Mouse (Mus musculus) urinary bladder, adult 2 months (tissue): ENCODE data around the gene Zfp618. TPM values are rescaled to one million over a fixed set of nuclear protein-coding genes. Genes with fewer than 3 reads are reported as not detected.

Source experiments
- DNase-seq: peaks from one replicate; pipeline ENCODE4 v3.0.0; 2022; ENCODE audit warnings: low spot score
- polyA plus RNA-seq: library from polyadenylated mRNA; depleted of rRNA; stranded (reverse); fragments of >200 nt; gene quantifications from 2 replicates; pipeline ENCODE4 v1.2.3, GENCODE M21; 2012

Zfp618 gene
- polyA plus RNA-seq, 1 experiment, result 3.0 TPM

- DNase-seq, result no peak
Observed at GRCm38 (mm10) chr4:63032581-63033006, 67.2 kb downstream of the Zfp618 start.

DNA sequence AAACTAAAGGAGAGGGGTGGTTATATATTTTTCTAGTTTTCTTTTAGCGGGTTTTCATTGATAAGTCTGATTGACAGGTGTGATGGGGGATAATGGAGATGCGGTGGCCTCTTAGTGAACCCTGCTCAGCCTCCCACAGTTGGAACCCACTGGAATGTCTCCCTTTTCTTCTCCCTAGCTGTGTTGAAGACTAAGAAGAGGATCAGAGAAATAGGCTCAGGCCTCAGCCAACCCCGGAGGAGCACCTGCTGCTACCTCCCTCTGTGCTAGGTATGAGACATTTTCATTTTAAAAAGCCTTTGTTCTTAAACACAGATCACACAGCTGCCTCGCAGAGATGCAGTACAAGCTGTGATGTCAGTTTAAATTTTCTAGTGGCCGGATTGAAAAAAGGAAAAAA, 68.4 kb downstream of the Zfp618 start:
- no peak for DNase-seq

DNA sequence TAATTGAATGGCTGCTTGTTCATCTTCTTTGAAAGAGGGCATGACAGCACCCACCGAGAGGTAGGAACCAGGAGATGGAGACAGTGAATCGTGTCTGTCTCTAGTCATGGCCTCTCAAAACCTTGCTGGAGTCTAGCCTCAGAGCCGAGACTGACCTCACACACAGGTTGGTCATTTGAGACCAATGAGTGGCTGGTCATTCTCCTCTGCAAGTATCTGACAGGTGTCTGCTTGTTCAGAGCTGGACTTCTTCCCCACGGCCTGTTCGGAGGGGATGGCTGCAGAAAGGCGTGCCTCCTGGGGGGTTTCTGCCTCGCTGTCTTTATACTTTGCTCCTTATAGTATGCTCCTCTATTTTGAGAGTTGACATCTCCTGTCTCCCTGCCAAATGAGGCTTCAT, 70.6 kb downstream of the Zfp618 start:
- no peak for DNase-seq

GRCm38 (mm10) chr4:63036790-63037189, 71.4 kb downstream of the Zfp618 start:
- no peak for DNase-seq

- DNase-seq, result peak; percentile 6
Observed at GRCm38 (mm10) chr4:63037555-63037954, 72.2 kb downstream of the Zfp618 start.

- peak; percentile 8 for DNase-seq
Observed at GRCm38 (mm10) chr4:63038265-63038664, 72.9 kb downstream of the Zfp618 start.

GRCm38 (mm10) chr4:63038937-63039336, 73.6 kb downstream of the Zfp618 start:
- peak; percentile 9 for DNase-seq

DNA sequence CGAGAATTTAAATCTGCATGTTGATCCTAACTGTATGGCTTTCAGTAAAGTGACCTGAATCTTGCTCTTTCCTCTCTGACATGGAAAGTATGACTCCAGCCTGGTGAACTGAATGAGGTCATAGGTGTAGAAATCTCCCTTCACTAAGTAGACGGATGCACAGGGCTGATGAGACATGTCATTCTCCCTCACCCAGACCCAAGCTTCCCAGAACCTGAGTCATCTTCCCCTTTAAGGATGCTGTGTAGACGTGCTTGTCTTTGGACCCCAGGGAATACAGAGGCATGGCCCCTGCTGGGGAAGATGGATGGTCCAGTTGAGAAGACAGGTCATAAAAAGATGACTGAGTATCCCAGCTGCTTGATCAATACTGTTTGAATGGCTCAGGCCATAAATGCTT, 83.2 kb downstream of the Zfp618 start:
- no peak for DNase-seq

- DNase-seq, result no peak
Observed at GRCm38 (mm10) chr4:63049596-63050318, 84.4 kb downstream of the Zfp618 start.

DNA sequence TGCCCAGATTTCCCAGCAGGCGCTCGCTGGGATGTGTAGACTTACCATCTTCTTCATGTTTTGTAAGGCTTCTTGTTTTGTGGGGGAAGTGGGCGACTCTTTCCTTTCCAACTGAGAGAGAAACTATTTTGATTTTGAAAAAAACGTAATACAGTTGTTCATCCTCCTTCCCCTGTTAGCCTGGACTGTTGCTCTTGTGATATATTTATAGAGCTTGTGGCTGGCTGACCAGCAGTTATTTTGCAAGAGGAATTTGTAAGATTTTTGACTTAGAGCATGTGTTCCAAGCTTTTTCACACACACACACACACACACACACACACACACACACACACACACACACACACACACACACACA, 84.9 kb downstream of the Zfp618 start:
- DNase-seq, result no peak

DNA sequence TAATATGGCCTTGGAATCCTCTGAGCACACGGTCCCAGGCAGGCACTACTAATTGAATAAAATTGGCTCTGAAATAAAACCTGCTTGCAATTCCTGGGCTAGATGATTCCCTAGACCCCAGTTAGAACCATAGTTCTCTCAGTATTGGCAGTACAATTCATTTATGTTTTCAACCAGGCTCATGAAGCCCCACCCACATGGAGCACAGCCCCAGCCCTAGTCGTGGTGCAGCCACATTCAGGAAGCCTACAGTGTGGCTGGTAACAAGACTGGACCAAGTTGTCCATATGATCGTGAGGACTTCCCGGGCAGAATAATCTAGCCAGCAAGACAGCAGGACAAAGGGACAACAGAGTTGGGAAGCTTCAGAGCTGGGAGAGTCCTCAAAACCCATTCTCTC, 85.6 kb downstream of the Zfp618 start:
- DNase-seq, result no peak

DNA sequence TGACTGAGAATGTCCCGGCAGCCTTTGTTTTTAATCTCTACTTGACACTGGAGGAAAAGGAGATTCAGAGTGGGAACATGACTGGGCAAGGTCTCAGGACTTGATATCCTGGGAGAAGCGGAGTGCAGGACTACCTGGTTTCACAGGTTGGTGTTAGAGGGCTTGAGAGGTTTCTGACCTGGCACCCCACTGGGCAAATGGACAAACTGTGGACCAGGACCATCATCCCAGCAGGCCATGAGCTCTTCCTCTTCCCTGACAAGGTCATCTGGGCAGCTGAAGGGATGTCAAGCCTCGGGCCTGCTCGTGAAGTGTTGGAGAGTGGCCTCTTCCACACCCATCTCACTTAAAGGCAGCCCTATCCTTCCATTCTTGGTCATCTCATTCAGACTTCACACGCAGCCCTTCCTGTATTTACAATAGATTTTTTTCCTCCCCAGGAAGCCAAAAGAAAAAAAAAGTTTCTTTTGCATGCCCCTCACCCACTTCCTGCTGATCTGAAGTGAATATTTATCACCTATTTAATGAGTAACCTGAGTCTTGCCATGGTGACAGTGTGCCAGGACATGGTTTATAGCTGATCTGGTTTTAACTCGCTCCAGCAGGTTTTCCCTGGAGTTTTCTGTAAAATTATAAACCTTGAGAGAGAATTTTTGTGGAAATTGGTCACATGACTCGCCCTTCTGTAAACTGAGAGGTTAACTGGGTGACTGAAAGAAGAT, 86.7 kb downstream of the Zfp618 start:
- peak; percentile 15 for DNase-seq

DNA sequence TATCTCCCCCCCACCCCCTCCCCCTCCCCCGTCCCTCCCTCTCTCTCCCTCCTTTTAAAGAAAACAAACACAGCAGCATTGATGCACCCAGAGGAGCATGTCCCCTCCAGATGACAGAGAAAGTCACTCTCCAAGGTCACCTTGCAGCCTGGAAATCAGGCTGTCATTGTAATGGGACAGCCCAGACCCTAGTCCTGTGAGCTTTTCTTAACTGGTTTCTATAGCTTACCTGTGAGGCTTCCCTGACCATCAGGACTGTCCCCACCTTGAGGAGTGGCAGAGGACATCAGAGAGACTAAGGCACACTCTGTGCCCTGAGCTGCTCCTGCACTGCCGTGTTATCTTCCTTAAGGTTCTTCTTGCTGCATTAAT, 87.3 kb downstream of the Zfp618 start:
- DNase-seq, result peak; percentile 15

- peak; percentile 4 for DNase-seq
Observed at GRCm38 (mm10) chr4:63055216-63055745, 89.9 kb downstream of the Zfp618 start.

DNA sequence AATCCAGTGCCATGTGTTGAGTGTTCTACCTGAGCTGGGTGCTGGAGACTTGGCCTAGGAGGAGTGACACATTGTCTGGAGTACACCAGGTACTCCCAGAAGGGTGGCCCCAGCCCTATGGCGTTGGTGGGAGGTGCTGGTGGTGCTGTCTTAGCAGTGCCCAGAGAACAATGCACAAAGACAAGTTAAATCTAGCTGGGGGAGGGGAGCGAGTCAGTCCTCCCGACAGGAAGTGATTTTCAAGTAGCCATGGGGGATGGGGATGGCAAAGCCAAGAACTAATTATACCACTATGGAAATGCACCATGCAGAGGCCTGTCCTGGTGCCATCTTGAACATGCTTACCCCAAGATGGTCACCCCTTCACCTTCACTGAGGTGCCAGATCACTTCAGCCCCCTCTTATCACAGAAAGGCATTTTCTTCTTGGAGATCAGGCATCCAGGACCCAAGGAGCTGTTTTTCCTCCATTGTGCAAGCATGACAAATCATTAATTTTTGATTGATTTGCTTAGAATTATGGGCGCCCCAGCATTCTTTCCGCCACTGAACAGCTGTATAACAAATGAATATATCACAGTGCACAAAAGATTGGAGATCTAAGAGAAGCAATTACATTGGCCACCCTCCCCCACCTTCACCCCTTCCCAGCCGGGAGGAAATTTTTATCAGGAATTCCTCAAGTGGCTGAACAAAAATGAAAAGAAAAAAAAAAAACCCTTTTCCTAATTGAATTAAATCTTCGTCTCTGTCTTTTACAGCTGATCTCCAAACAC, 91.5 kb downstream of the Zfp618 start:
- DNase-seq, result no peak

DNA sequence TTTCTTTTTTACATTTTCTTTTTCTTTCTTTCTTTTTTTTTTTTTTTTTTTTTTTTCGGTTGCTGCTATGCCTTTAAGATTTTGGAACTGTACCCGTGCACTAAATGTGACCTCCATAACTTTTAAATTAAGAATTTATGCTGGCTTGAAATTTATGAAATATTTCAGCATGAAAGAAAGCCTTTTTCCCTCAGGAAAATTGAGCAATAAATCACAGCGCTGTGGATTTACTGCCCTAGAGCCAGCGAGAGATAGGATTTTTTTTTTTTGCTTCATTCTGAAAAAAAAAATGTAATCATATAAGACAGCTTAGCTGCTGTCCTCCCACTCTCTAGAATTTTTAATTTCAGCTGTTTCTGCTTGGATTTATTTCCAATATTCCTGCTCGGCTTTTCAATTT, 92.2 kb downstream of the Zfp618 start:
- DNase-seq, result no peak

DNA sequence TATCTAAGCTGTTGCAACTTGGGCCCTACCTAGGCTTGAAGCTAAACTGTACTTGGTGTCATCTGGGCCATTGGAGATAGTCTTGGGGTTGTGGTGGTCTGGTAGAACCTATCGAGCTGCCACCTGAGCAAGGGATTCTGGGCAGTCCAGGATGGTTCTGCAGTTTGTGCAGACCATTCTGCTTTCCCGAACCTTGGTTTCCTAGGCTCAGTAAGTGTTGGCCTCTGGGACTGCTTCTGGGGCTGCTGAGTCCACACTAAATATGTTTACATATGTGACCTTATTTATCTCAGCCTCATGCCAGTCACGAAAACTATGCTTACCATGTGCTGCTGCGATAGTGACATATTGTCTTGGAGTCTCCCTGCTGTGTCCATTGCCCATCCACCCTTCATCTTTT, 93.3 kb downstream of the Zfp618 start:
- peak; percentile 6 for DNase-seq

GRCm38 (mm10) chr4:63060358-63060757, 95.0 kb downstream of the Zfp618 start:
- DNase-seq, result peak; percentile 0

GRCm38 (mm10) chr4:63061411-63061810, 96.0 kb downstream of the Zfp618 start:
- peak; percentile 11 for DNase-seq

DNA sequence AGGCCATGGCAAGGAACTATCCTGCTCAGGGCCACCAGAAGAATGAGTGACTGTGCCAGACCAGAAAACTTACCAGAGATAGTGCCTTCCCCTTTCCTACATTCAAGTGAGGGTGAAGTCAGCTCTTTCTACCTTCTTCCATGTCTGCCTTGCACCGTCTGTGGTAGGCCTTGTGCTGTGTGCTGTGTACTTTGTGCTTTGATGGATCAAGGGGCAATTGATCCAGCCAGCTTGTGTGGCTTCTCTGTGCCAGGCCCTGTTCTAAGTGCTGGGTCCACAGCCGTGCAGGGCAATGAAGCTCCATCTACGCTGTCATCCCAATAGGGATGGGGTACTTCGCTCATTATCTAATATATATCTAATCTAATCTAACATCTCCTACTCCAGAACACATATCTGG, 98.0 kb downstream of the Zfp618 start:
- DNase-seq, result no peak

- DNase-seq, result peak; percentile 8
Observed at GRCm38 (mm10) chr4:63064911-63065310, 99.5 kb downstream of the Zfp618 start.

- DNase-seq, result peak; percentile 9
Observed at GRCm38 (mm10) chr4:63066796-63067195, 101.4 kb downstream of the Zfp618 start.
